Mouse (Mus musculus) thymus, adult 2 months (tissue): ENCODE data around the gene Defa37. TPM values are rescaled to one million over a fixed set of nuclear protein-coding genes. Genes with fewer than 3 reads are reported as not detected.
"Not testable (repeated sequence)": the region's sequence is repeated elsewhere in the genome, so short reads cannot be mapped to it uniquely, and the experiment has no call there.

ENCODE experiments used
- DNase-seq: peaks from one replicate; pipeline ENCODE4 v3.0.0; 2021
- H3K27ac ChIP-seq: fragments of 200-500 bp; 2 replicates; pipeline ENCODE4 v1.5.1; 2012; ENCODE audit warnings: low read length, control low read depth; ENCODE audit not compliant: control insufficient read depth, insufficient read depth
- H3K27me3 ChIP-seq: fragments of 200-500 bp; 2 replicates; pipeline ENCODE4 v1.6.1; 2012; ENCODE audit warnings: mild to moderate bottlenecking, low read length, moderate library complexity, mixed read lengths; ENCODE audit not compliant: control insufficient read depth, insufficient read depth
- H3K36me3 ChIP-seq: fragments of 200-500 bp; 2 replicates; pipeline ENCODE4 v1.6.1; 2012; ENCODE audit warnings: mild to moderate bottlenecking, low read length, moderate library complexity; ENCODE audit not compliant: control insufficient read depth, insufficient read depth
- H3K4me1 ChIP-seq: fragments of 200-500 bp; replicated peaks from 2 replicates; pipeline ENCODE4 v1.6.1; 2012; ENCODE audit warnings: low read length; ENCODE audit not compliant: control insufficient read depth, insufficient read depth
- H3K4me3 ChIP-seq: fragments of 200-500 bp; 2 replicates; pipeline ENCODE4 v1.5.1; 2012; ENCODE audit warnings: mild to moderate bottlenecking, low read length, control low read depth, moderate library complexity; ENCODE audit not compliant: control insufficient read depth, insufficient read depth
- WGBS: fragments of 180-500 bp; shearing (Covaris S2); methylation state at CpG from one replicate; pipeline ENCODE4 v1.1.7; 2018; 5-methylcytosine and 5-hydroxymethylcytosine counted together
- polyA plus RNA-seq: library from polyadenylated mRNA; depleted of rRNA; stranded (reverse); fragments of >200 nt; gene quantifications from 2 replicates; pipeline ENCODE4 v1.2.3, GENCODE M21; 2012; rRNA removed

The Defa37 gene
- polyA plus RNA-seq: not detected in 2 replicates

DNA sequence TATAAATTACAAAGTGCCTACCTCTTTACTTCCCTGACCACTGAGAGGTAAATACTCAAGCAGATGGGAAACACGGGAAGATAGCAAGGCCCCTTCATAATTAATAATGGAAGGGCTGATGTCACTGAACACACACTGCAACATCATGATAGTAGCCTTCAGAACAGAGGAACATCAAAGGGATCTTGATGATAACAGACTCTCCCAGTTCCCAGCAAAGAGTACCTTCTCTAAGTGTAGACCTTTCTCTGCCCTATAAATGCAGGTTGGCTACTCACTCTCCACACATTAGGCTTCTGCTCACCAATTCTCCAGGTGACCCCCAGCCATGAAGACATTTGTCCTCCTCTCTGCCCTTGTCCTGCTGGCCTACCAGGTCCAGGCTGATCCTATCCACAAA lies at the start of gene Defa37:
Gene Defa37, plus strand, starts transcription at position 301 of the 400 bp plus-strand sequence.
- not testable (repeated sequence) for H3K36me3 ChIP-seq, DNase-seq, H3K27ac ChIP-seq, H3K4me3 ChIP-seq, H3K27me3 ChIP-seq, H3K4me1 ChIP-seq
- no CpG with 5 or more reads among the region's 1 CpGs for WGBS

DNA sequence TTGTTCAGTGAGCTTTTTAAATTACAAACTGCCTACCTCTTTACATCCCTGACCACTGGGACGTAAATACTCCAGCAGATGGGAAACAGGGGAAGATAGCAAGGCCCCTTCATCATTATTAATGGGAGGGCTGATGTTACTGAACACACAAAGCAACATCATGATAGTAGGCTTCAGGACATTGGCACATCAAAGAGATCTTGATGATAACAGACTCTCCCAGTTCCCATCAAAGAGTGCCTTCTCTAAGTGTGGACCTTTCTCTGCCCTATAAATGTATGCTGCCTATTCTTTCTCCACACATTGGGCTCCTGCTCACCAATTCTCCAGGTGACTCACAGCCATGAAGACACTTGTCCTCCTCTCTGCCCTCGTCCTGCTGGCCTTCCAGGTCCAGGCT lies 36.5 kb upstream of the Defa37 start, which contains the start of gene Defa32:
Gene Defa32, plus strand, starts transcription at position 301 of the 400 bp plus-strand sequence.
- H3K27me3 ChIP-seq, H3K36me3 ChIP-seq, H3K4me3 ChIP-seq, DNase-seq, H3K27ac ChIP-seq, H3K4me1 ChIP-seq: not testable (repeated sequence)
- WGBS: no CpG with 5 or more reads among the region's 2 CpGs

DNA sequence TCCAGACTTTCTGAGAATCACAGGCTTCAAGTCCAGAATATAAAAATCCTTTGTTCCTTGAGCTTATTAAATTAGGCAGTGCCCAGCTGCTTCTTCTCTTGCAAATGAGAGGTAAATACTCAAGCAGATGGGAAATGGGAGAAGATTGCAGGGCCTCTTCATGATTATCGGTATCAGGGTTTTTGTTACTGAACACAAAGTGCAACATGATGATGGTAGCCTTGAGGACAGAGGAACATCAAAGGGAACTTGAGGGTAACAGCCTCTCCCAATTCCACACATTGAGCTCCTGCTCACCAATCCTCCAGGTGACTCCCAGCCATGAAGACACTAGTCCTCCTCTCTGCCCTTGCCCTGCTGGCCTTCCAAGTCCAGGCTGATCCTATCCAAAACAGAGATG lies 17.5 kb downstream of the Defa37 start, which contains the start of gene Defa28:
Gene Defa28, plus strand, starts transcription at position 301 of the 400 bp plus-strand sequence.
- WGBS: no CpG with 5 or more reads among the region's 1 CpGs
- not testable (repeated sequence) for H3K4me3 ChIP-seq, H3K27me3 ChIP-seq, H3K4me1 ChIP-seq, DNase-seq, H3K27ac ChIP-seq, H3K36me3 ChIP-seq

DNA sequence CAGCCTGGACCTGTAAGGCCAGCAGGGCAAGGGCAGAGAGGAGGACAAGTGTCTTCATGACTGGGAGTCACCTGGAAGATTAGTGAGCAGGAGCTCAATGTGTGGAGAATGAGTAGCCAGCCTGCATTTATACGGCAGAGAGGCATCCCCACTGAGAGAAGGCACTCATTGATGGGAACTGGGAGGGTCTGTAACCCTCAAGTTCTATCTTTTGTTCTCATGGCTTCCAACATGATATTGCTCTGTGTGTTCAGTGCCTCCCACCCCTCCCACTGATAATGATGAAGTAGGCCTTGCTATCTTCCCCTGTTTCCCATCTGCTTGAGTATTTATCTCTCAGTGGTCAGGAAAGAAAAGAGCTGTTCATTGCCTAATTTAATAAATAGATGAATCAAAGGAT lies 29.2 kb downstream of the Defa37 start, which contains the start of gene Gm7861:
Gene Gm7861, minus strand, starts transcription at position 101 of the 400 bp plus-strand sequence.
- not testable (repeated sequence) for H3K4me3 ChIP-seq, DNase-seq, H3K27ac ChIP-seq, H3K27me3 ChIP-seq, H3K36me3 ChIP-seq, H3K4me1 ChIP-seq
- no CpG with 5 or more reads among the region's 1 CpGs for WGBS

Other genes with a start within 250 kb of the Defa37 start
- not detected in 2 replicates for gene Defa27, start 249.8 kb upstream of the Defa37 start, polyA plus RNA-seq
- 0.62 TPM in 1 of 2 replicates, not detected in the other for gene Defa29, start 238.4 kb upstream of the Defa37 start, polyA plus RNA-seq
- gene Defa2, start 186.9 kb upstream of the Defa37 start, polyA plus RNA-seq: not detected in 2 replicates
- not detected in 2 replicates for gene Defa33, start 173.6 kb upstream of the Defa37 start, polyA plus RNA-seq
- gene Defa36, start 138.0 kb upstream of the Defa37 start, polyA plus RNA-seq: not detected in 2 replicates
- 0.39 TPM in 1 of 2 replicates, not detected in the other for gene Gm7849, start 108.8 kb upstream of the Defa37 start, polyA plus RNA-seq
- gene Defa20, start 56.1 kb upstream of the Defa37 start, polyA plus RNA-seq: not detected in 2 replicates
- gene Defa32, start 36.4 kb upstream of the Defa37 start, polyA plus RNA-seq: not detected in 2 replicates
- not detected in 2 replicates for gene Defa28, start 17.6 kb downstream of the Defa37 start, polyA plus RNA-seq
- not detected in 2 replicates for gene Gm7861, start 29.1 kb downstream of the Defa37 start, polyA plus RNA-seq
- not detected in 2 replicates for gene Defa26, start 52.8 kb downstream of the Defa37 start, polyA plus RNA-seq
- gene Defa17, start 90.4 kb downstream of the Defa37 start, polyA plus RNA-seq: not detected in 2 replicates
- gene Defa34, start 100.4 kb downstream of the Defa37 start, polyA plus RNA-seq: not detected in 2 replicates
- 0.36 TPM in 1 of 2 replicates, not detected in the other for gene AY761184, start 138.3 kb downstream of the Defa37 start, polyA plus RNA-seq
- gene Defa24, start 169.1 kb downstream of the Defa37 start, polyA plus RNA-seq: 0.50 and 0.77 TPM in 2 replicates